Mouse (Mus musculus) frontal cortex, postnatal 25 days (tissue): ENCODE measurements around the gene Chd4.

ENCODE experiments used
- DNase-seq, 2 experiments: peaks; one replicate each; pipeline ENCODE4 v3.0.0; 2022; ENCODE audit warnings: low spot score in 2 of 2

Chd4 gene

GRCm38 (mm10) chr6:125090341-125091085 is 5.3 kb upstream of the Chd4 start:
- no peak for DNase-seq

GRCm38 (mm10) chr6:125092372-125092771 is 3.4 kb upstream of the Chd4 start:
- DNase-seq: no peak

- no peak for DNase-seq
These were observed 938 bp upstream of the Chd4 start for GRCm38 (mm10) chr6:125094843-125095242.

GRCm38 (mm10) chr6:125096279-125096596 is 457 bp downstream of the Chd4 start:
- no peak for DNase-seq

- no peak for DNase-seq
These were observed 990 bp downstream of the Chd4 start for GRCm38 (mm10) chr6:125096597-125097345.

GRCm38 (mm10) chr6:125097346-125097689 is 1.5 kb downstream of the Chd4 start:
- no peak for DNase-seq

GRCm38 (mm10) chr6:125097951-125098350 is 2.2 kb downstream of the Chd4 start:
- no peak for DNase-seq

GRCm38 (mm10) chr6:125098513-125098912 is 2.7 kb downstream of the Chd4 start:
- DNase-seq: no peak

- DNase-seq: no peak
These were observed 3.7 kb downstream of the Chd4 start for GRCm38 (mm10) chr6:125099421-125099971.

GRCm38 (mm10) chr6:125101444-125101843 is 5.7 kb downstream of the Chd4 start:
- DNase-seq: no peak

GRCm38 (mm10) chr6:125104223-125104622 is 8.4 kb downstream of the Chd4 start:
- DNase-seq: no peak

- no peak for DNase-seq
These were observed 11.9 kb downstream of the Chd4 start for GRCm38 (mm10) chr6:125107705-125108104.

- DNase-seq: no peak
These were observed 13.6 kb downstream of the Chd4 start for GRCm38 (mm10) chr6:125109371-125109770.

- no peak for DNase-seq
These were observed 15.1 kb downstream of the Chd4 start for GRCm38 (mm10) chr6:125110927-125111326.

- no peak for DNase-seq
These were observed 16.8 kb downstream of the Chd4 start for GRCm38 (mm10) chr6:125112553-125112952.

GRCm38 (mm10) chr6:125119387-125119786 is 23.6 kb downstream of the Chd4 start:
- DNase-seq: no peak

GRCm38 (mm10) chr6:125128724-125129123 is 32.9 kb downstream of the Chd4 start:
- DNase-seq: no peak

- no peak for DNase-seq
These were observed 34.1 kb downstream of the Chd4 start for GRCm38 (mm10) chr6:125129710-125130402.

- DNase-seq: peak; percentile 64 to 68
These were observed 35.7 kb downstream of the Chd4 start, which contains the start of gene Nop2 for GRCm38 (mm10) chr6:125131302-125132156. Gene Nop2, plus strand, starts transcription at chr6:125131909.

GRCm38 (mm10) chr6:125132470-125132869 is 36.7 kb downstream of the Chd4 start:
- DNase-seq: no peak

GRCm38 (mm10) chr6:125137002-125137671 is 41.4 kb downstream of the Chd4 start:
- no peak for DNase-seq
